Mouse (Mus musculus) limb, embryonic 15.5 days (tissue): Measurements from ENCODE around the gene Pcyt1a. TPM values are rescaled to one million over a fixed set of nuclear protein-coding genes. Genes with fewer than 3 reads are reported as not detected.

Source experiments
- ATAC-seq: fragments of 200-750 bp; cut with Nextera tagmentation; 2 replicates; pipeline ENCODE4 v1.8.0; 2017; ENCODE audit warnings: low read depth, moderate TSS enrichment; ENCODE audit not compliant: insufficient number of reproducible peaks, low FRiP score, low TSS enrichment
- H3K27ac ChIP-seq: fragments of 300-500 bp; sonication (generic); 2 replicates; pipeline ENCODE4 v1.5.1; 2015; ENCODE audit warnings: moderate library complexity, mild to moderate bottlenecking, inconsistent platforms
- H3K27me3 ChIP-seq: fragments of 300-500 bp; sonication (generic); 2 replicates; pipeline ENCODE4 v1.6.1; 2015; ENCODE audit warnings: inconsistent platforms
- H3K36me3 ChIP-seq: fragments of 300-500 bp; sonication (generic); 2 replicates; pipeline ENCODE4 v1.6.1; 2015; ENCODE audit warnings: inconsistent platforms
- H3K4me1 ChIP-seq: fragments of 300-500 bp; sonication (generic); 2 replicates; pipeline ENCODE4 v1.6.1; 2015; ENCODE audit warnings: inconsistent platforms
- H3K4me2 ChIP-seq: fragments of 300-500 bp; sonication (generic); 2 replicates; pipeline ENCODE4 v1.6.1; 2015; ENCODE audit warnings: mild to moderate bottlenecking, inconsistent platforms
- H3K4me3 ChIP-seq: fragments of 300-500 bp; sonication (generic); 2 replicates; pipeline ENCODE4 v1.5.1; 2015; ENCODE audit warnings: mild to moderate bottlenecking, inconsistent platforms
- H3K9ac ChIP-seq: fragments of 300-500 bp; sonication (generic); 2 replicates; pipeline ENCODE4 v1.6.1; 2015; ENCODE audit warnings: inconsistent platforms
- H3K9me3 ChIP-seq: fragments of 300-500 bp; sonication (generic); 2 replicates; pipeline ENCODE4 v1.6.1; 2016; ENCODE audit warnings: inconsistent platforms
- WGBS: fragments of 180-500 bp; shearing (Covaris S2); methylation state at CpG from one replicate; pipeline ENCODE4 v1.1.7; 2015; 5-methylcytosine and 5-hydroxymethylcytosine counted together
- polyA plus RNA-seq: library from polyadenylated mRNA; unstranded; fragments of >200 nt; fragmentation: Nextera tagmentation; extraction: Ambion mirVana; gene quantifications from 2 replicates; pipeline ENCODE4 v1.2.1, GENCODE M21; 2015

Pcyt1a gene
- 46.6 and 48.5 TPM in 2 replicates for polyA plus RNA-seq

DNA sequence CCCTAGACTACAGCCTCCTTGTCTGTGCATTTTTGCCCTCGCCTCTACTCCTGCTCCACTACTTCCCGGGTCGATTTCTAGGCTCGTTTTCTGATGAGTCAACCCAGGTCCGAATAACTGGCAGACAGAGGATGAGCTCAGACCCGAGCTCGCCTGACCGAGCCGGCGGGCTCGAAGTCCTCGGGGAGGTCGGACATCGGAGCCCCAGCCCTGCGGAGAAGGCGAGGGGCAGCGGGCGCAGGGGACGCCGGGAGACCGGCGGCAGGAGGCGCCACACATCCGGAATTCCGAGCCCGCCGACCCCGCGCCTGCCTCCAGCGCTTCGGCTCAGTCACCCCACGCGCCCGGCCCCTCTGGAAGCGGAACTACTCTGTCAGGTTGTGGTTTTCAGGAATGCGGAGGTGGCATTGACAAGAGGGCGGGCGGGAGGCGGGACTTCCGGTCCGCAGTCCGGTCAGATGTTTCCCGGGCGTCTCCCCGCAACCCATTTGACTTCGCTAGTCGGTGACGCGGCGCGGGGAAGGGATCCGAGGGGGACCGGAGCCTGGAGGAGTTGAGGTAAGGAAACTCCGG is at the start of gene Pcyt1a:
Pcyt1a (plus strand) TSS at position 448 of the 573 bp plus-strand sequence.
- Histone ChIP-seq H3K4me1 (peaks cover 11% of the 10 kb centered on the region), H3K9me3 (no peaks in the 10 kb centered on the region), H3K36me3 (no peaks in the 10 kb centered on the region), H3K4me3 (peak within 1 kb of the TSS; percentile 80), H3K4me2 (peak within 1 kb of the TSS; percentile 81), H3K27ac (peak within 1 kb of the TSS; percentile 92), H3K27me3 (no peaks in the 10 kb centered on the region), H3K9ac (peak within 1 kb of the TSS; percentile 73)
- WGBS: under 1% methylated on average over 54 of the region's 54 CpGs
- peak; percentile 93 for ATAC-seq

DNA sequence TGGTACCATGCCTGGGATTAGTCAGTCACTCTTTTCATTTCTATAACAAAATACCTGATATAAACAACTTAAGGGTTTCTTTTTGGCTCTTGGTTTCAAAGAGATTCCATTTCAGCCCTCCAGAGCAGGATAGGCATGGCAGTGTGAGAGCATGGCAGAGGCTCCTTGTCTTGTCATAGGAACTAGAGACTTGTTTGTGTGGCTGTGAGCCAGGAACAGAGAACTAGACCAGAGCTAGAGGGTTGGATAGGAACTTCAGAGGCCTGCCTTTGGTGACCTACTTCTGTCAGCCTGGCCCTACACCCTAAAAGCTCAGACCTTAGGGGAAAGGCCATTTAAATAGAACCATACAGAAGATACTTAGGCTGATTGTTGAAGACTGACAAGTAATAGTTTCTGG is 47.8 kb upstream of the Pcyt1a start:
- Histone ChIP-seq H3K4me3 (no peak overlapping the region), H3K9ac (no peak overlapping the region), H3K9me3 (no peaks in the 10 kb centered on the region), H3K4me2 (no peak overlapping the region), H3K27ac (no peak overlapping the region), H3K27me3 (no peaks in the 10 kb centered on the region), H3K36me3 (peaks cover 66% of the 10 kb centered on the region), H3K4me1 (no peaks in the 10 kb centered on the region)
- no peak for ATAC-seq

DNA sequence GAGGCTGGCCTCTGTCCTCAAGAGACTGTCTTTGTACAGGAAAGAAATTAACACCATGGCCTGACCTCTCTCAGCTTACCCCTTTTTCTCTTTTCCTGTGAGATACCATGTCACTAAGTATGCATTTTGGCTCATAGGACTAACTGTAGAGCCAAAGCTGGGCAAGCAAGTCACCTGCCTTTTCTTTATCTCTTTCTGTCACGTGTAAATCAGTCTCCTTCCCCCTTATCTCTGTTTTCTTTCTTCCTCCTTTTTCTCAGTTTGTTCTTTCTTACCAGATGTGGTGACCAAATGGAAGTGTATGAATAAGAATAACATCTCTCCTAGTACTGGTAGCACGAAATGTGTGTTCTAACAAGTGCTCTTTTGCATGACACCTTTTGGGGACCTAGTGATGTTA is 45.8 kb upstream of the Pcyt1a start:
- 84% methylated on average over 2 of the region's 2 CpGs for WGBS
- H3K9me3 ChIP-seq: no peaks in the 10 kb centered on the region
- no peak for ATAC-seq
- peaks cover 55% of the 10 kb centered on the region for H3K36me3 ChIP-seq
- H3K4me2 ChIP-seq: no peak overlapping the region
- H3K4me1 ChIP-seq: no peaks in the 10 kb centered on the region
- no peaks in the 10 kb centered on the region for H3K27me3 ChIP-seq
- H3K27ac ChIP-seq: no peak overlapping the region
- H3K4me3 ChIP-seq: no peak overlapping the region
- H3K9ac ChIP-seq: no peak overlapping the region

DNA sequence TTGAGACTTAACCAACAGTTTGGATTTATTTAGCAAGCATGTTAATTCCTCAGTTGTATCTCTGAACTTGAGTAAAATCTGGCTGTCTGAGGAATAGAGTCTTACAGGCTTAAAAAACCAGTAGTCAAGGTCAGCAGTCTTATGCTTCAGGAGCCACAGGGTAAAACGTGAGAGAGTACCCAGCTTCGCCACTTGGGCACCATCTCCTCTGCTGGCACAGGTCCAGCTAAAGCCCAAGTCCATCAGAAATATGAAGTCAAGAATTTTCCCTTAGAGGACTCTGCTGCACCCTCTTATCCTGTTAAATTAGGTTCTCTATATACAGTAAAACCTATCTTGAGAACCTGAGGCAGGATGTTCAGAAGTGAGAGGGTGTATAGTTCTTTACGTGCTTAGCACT is 43.9 kb upstream of the Pcyt1a start:
- 88% methylated on average over 3 of the region's 3 CpGs for WGBS

DNA sequence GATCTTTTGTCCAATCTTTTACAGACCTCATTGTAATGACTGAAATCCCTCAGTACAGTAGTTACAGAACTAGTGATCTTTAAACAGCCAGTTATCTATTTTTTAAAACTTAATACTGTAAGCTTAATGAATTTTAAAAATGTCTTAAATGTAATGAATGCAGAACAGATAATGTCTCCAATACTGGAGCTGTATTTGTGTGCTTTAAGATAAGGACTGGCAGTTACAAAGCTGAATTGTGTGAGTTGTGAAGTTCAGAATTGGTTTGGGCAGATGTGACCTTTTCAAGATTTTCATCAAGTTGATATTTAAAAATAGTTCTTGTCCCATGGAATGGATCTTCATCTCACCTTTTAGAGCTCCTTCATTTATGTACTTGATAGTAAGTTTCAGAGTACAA is 41.7 kb upstream of the Pcyt1a start:
- H3K9ac ChIP-seq: no peak overlapping the region
- peaks cover 41% of the 10 kb centered on the region for H3K36me3 ChIP-seq
- no peak overlapping the region for H3K27ac ChIP-seq
- no peak overlapping the region for H3K4me2 ChIP-seq
- ATAC-seq: no peak
- H3K27me3 ChIP-seq: no peaks in the 10 kb centered on the region
- H3K9me3 ChIP-seq: no peaks in the 10 kb centered on the region
- no peaks in the 10 kb centered on the region for H3K4me1 ChIP-seq
- H3K4me3 ChIP-seq: no peak overlapping the region

More for the DNA sequence above, 43.9 kb upstream of the Pcyt1a start:
- H3K27me3 ChIP-seq: no peaks in the 10 kb centered on the region
- no peak for ATAC-seq
- H3K4me1 ChIP-seq: no peaks in the 10 kb centered on the region
- no peak overlapping the region for H3K27ac ChIP-seq
- H3K4me2 ChIP-seq: no peak overlapping the region
- H3K4me3 ChIP-seq: no peak overlapping the region
- H3K36me3 ChIP-seq: peaks cover 56% of the 10 kb centered on the region
- no peak overlapping the region for H3K9ac ChIP-seq
- no peaks in the 10 kb centered on the region for H3K9me3 ChIP-seq

DNA sequence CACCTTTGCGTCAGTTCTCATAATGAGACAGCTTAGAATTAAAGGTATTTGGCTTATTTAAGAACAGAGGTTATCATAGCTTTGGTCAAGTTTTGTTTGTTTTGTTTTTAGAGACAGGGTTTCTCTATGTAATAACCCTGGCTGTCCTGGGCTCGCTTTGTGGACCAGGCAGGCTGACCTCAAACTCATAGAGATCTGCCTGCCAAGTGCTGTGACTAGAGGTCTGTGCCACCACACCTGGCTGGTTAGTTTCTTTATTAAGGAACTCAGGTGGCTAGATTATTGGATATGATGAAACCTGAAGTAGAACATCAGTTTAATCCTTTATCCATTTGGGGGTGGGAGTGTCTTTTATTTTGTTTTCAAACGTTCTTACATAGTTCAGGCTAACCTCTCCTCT is 40.9 kb upstream of the Pcyt1a start:
- no peak overlapping the region for H3K27ac ChIP-seq
- 86% methylated on average over 3 of the region's 3 CpGs for WGBS
- no peaks in the 10 kb centered on the region for H3K4me1 ChIP-seq
- H3K4me2 ChIP-seq: no peak overlapping the region
- H3K27me3 ChIP-seq: no peaks in the 10 kb centered on the region
- ATAC-seq: no peak
- H3K9me3 ChIP-seq: no peaks in the 10 kb centered on the region
- H3K4me3 ChIP-seq: no peak overlapping the region
- H3K9ac ChIP-seq: no peak overlapping the region
- peaks cover 38% of the 10 kb centered on the region for H3K36me3 ChIP-seq

DNA sequence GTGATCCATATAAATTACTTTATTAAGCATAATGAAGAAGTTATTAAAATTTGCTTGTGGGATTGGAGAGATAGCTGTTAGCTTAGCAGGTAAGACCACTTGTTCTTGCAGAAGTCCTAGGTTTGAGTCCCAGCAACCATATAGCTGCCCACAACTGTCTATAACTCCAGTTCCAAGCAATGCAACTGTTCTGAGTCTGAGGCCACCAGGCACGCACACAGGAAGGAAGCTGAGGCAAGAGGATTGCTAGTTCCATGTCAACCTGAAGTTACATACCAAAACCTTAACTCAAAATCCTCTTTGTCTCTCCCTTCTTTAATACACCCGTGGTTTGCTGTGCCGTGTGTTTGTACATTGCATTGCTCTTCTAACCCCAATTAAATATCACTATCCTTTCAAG is 39.8 kb upstream of the Pcyt1a start:
- H3K4me1 ChIP-seq: no peaks in the 10 kb centered on the region
- no peaks in the 10 kb centered on the region for H3K27me3 ChIP-seq
- no peak overlapping the region for H3K4me3 ChIP-seq
- H3K36me3 ChIP-seq: peaks cover 32% of the 10 kb centered on the region
- no peaks in the 10 kb centered on the region for H3K9me3 ChIP-seq
- ATAC-seq: no peak
- H3K4me2 ChIP-seq: no peak overlapping the region
- H3K27ac ChIP-seq: no peak overlapping the region
- 95% methylated on average over 3 of the region's 3 CpGs for WGBS
- no peak overlapping the region for H3K9ac ChIP-seq

DNA sequence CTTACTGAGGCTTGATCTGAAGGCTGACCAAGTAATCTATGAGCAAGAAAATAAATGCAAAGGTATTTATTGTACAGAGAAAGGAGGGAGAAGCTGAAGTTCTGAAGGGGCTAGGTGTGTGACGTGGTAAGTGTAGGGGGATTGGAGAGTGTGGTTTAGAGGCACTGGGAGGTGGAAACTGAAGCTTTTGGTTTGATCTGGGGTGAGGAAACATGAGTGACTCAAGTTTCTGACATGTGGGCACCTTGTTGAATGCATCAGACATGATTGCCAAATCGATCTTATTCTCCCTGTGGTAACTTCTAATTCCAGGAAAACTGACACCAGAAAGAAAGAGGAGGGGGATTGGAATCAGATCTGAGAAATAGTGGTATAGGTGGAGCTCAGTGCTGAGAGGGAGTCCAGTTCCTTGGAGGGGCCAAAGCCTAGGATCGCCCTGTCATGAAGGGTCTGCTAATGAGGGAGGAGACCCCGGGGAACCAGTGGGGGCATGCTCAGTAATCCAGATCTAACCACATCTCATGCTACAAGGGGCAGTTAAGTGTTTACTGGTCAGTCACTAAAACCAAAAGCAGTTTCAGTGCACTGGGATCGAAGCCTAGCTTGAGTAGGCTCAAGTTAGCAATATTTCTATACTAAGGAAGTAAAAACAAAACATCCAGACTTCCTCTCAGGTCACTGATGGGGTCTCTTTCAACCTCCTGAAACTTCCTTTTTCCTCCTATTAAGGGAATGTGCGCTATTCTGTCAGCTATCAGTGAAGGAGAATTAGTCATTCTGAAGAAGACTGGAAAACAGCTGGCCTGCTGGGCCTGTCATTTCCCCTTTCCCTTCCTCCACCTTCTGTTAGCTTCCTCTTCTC is 34.8 kb upstream of the Pcyt1a start:
- 64% methylated on average over 6 of the region's 6 CpGs for WGBS
- no peak overlapping the region for H3K27ac ChIP-seq
- ATAC-seq: no peak
- no peak overlapping the region for H3K9ac ChIP-seq
- no peak overlapping the region for H3K4me2 ChIP-seq
- H3K36me3 ChIP-seq: peaks cover 12% of the 10 kb centered on the region
- no peaks in the 10 kb centered on the region for H3K9me3 ChIP-seq
- H3K4me3 ChIP-seq: no peak overlapping the region
- no peaks in the 10 kb centered on the region for H3K27me3 ChIP-seq
- no peaks in the 10 kb centered on the region for H3K4me1 ChIP-seq

DNA sequence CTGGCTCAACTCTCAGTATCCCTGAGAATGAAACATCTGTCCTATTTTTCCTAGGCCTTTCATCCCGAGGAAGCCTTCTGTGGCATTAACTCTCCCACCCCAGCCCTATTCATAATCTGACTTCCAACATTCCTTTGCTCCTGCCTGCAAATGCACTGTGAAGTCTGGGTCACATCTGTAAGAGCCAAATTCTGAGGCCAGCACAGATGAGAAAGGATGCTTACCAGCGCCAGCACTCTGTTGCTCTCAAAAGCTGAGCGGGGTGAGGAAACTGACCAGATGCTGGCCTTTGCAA is 34.2 kb upstream of the Pcyt1a start:
- H3K4me1 ChIP-seq: no peaks in the 10 kb centered on the region
- no peaks in the 10 kb centered on the region for H3K9me3 ChIP-seq
- H3K4me3 ChIP-seq: no peak overlapping the region
- no peak overlapping the region for H3K4me2 ChIP-seq
- no peak overlapping the region for H3K9ac ChIP-seq
- no peak overlapping the region for H3K27ac ChIP-seq
- ATAC-seq: no peak
- H3K36me3 ChIP-seq: peaks cover 9% of the 10 kb centered on the region
- H3K27me3 ChIP-seq: no peaks in the 10 kb centered on the region
- WGBS: 56% methylated on average over 3 of the region's 3 CpGs

DNA sequence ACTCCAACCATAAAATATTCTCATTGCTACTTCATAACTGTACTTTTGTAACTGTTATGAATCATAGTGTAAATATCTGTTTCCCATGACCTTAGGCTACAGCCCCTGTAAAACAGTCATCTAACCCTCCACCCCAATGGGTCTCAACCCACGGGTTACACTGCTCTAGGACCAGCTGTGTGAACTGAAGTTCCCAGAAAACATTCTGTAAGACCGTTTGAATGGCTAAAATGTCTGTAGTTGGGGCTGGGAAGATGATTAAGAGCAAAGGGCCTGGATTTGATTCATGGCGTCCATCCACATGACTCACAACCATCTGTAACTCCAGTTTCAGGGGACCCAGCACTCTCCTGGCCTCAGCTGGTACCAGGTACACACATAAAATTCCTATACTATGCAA is 32.5 kb upstream of the Pcyt1a start:
- Histone ChIP-seq H3K27me3 (no peaks in the 10 kb centered on the region), H3K9ac (no peak overlapping the region)
- 62% methylated on average over 3 of the region's 3 CpGs for WGBS

DNA sequence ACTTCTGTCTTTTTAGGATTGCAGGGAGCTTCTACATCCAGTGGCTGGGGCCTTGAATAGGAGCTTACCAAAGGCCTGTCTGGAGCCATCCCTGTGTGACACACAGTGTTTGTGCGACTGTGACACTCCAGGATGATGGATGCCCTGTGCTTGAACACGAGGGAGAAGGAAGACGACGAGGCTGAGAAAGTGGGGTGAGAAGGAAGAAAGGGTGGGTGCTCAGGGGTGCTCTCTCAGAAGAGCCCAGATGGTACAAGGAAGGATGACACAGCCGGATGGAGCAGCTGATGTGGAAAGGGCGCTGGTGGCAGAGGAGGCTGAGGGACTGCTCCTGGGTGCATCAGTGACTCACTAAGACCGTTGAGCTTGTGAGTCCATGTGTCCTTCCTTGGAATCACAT is 30.5 kb upstream of the Pcyt1a start, which contains the start of gene Tm4sf19:
Tm4sf19 (plus strand) TSS at position 240 of the 400 bp plus-strand sequence.
- Histone ChIP-seq H3K9ac (no peak within 1 kb of the TSS), H3K4me2 (no peak within 1 kb of the TSS), H3K9me3 (no peaks in the 10 kb centered on the region), H3K27me3 (no peaks in the 10 kb centered on the region), H3K4me3 (no peak within 1 kb of the TSS), H3K36me3 (no peaks in the 10 kb centered on the region), H3K4me1 (no peaks in the 10 kb centered on the region), H3K27ac (no peak within 1 kb of the TSS)
- no peak for ATAC-seq
- WGBS: 84% methylated on average over 7 of the region's 7 CpGs

More for the DNA sequence above, 32.5 kb upstream of the Pcyt1a start:
- Histone ChIP-seq H3K4me1 (no peaks in the 10 kb centered on the region), H3K4me2 (no peak overlapping the region), H3K9me3 (no peaks in the 10 kb centered on the region), H3K27ac (no peak overlapping the region), H3K36me3 (peaks cover 1% of the 10 kb centered on the region), H3K4me3 (no peak overlapping the region)
- ATAC-seq: no peak

DNA sequence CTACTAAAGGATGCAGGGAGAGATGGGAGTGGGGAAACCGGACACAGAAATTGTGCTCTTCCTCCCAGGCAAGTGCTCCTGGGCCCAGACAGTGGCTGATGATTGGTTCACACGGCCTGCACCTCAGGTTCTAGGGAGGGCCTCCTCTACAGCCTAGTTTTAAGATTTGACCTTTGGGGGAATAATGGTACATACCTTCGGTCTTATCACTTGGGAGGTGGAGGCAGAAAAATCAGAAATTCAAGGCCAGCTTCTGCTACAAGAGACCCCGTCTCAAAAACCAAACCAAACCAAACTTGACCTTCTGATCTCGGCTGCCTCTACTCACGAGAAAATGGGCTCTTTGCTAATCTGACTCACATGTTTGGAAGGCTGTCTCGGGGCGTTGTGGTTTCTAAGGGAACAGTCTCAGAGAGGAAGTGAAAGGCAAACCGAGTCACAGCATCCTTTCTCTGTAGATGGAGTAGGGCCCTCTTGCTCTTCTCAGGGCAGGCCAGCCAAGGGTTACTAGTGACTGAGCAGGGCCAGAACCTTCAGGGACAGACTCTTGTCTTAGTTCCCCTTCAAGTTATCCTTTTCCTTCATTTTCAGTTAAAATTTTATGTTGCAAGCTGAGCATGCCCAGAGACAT is 29.3 kb upstream of the Pcyt1a start:
- Histone ChIP-seq H3K4me2 (no peak overlapping the region), H3K9me3 (no peaks in the 10 kb centered on the region), H3K9ac (no peak overlapping the region), H3K4me3 (no peak overlapping the region), H3K27ac (no peak overlapping the region), H3K27me3 (no peaks in the 10 kb centered on the region), H3K4me1 (no peaks in the 10 kb centered on the region), H3K36me3 (no peaks in the 10 kb centered on the region)
- no peak for ATAC-seq
- 68% methylated on average over 9 of the region's 9 CpGs for WGBS
